Mouse (Mus musculus): ENCODE results near the gene Nrcam. TPM values are rescaled to one million over a fixed set of nuclear protein-coding genes. Genes with fewer than 3 reads are reported as not detected.

Nrcam gene
- polyA plus RNA-seq, 1 experiment from 2014 or later, result 0.03 TPM

GRCm38 (mm10) chr12:44617488-44617887, 288.8 kb downstream of the Nrcam start:
- no peak for TF ChIP-seq CTCF (IDR thresholded peaks at IDR 0.05)
- CTCF ChIA-PET, result no interaction called here
- no peak for ATAC-seq

GRCm38 (mm10) chr12:44639341-44639921, 310.7 kb downstream of the Nrcam start:
- TF ChIP-seq CTCF (IDR thresholded peaks at IDR 0.05), result no peak
- POLR2A ChIA-PET, result no interaction called here

More at GRCm38 (mm10) chr12:44617488-44617887, 288.8 kb downstream of the Nrcam start:
- peaks cover 2% of the 10 kb centered on the region for H3K27me3 ChIP-seq
- in situ Hi-C loops (cut with MboI; ENCODE audit: low pct_unique_long_range_greater_than_20kb), result loop anchor here (25.0 kb wide), 1 partner anchor 770 kb away; no protein-coding TSS in a partner anchor
- POLR2A ChIA-PET, result no interaction called here
- no peak for DNase-seq (ENCODE audit: low read depth, low spot score)

GRCm38 (mm10) chr12:44640579-44640978, 311.9 kb downstream of the Nrcam start:
- ChIA-PET POLR2A (no interaction called here), CTCF (no interaction called here)
- DNase-seq (ENCODE audit: low read depth, low spot score), result no peak
- ATAC-seq, result no peak
- no peaks in the 10 kb centered on the region for H3K27me3 ChIP-seq
- no peak for TF ChIP-seq CTCF (IDR thresholded peaks at IDR 0.05)
- in situ Hi-C loops (cut with MboI; ENCODE audit: low pct_unique_long_range_greater_than_20kb), result no loop called here

More at GRCm38 (mm10) chr12:44639341-44639921, 310.7 kb downstream of the Nrcam start:
- in situ Hi-C loops (cut with MboI; ENCODE audit: low pct_unique_long_range_greater_than_20kb), result no loop called here
- CTCF ChIA-PET, result interaction anchor here (0.6 kb wide), 1 partner anchor 514 kb away, joined by 3 read pairs; no protein-coding TSS in a partner anchor
- peak; percentile 97 for ATAC-seq
- no peaks in the 10 kb centered on the region for H3K27me3 ChIP-seq
- DNase-seq (ENCODE audit: low read depth, low spot score), result no peak

Other genes starting within 250 kb of the Nrcam start
- 26.7 TPM for gene Dnajb9, start 118.6 kb upstream of the Nrcam start, polyA plus RNA-seq (2021)
- gene Pnpla8, start 107.5 kb upstream of the Nrcam start, polyA plus RNA-seq (2021), result 75.8 TPM

All from Patski (cell line).